Mouse (Mus musculus): ENCODE measurements around the gene Nav1. TPM values are rescaled to one million over a fixed set of nuclear protein-coding genes. Genes with fewer than 3 reads are reported as not detected.

Nav1 gene
- total and polyA plus RNA-seq, 2 experiments from 2014 or later = 46.5 to 99.1 TPM

GRCm38 (mm10) chr1:135448940-135449339 lies 158.2 kb downstream of the Nav1 start:
- peaks cover 50% of the 10 kb centered on the region for H3K36me3 ChIP-seq (ENCODE audit: insufficient read depth, low read length)
- no peak for TF ChIP-seq CTCF (IDR thresholded peaks at IDR 0.05)
- H3K4me3 ChIP-seq (ENCODE audit: low read depth, low read length) = no peak overlapping the region
- no peak for DNase-seq (ENCODE audit: low spot score)
- WGBS = 96% methylated on average over 5 of the region's 5 CpGs
- no peaks in the 10 kb centered on the region for H3K27me3 ChIP-seq (ENCODE audit: insufficient read depth, low read length)
- no peak overlapping the region for H3K4me2 ChIP-seq (ENCODE audit: low read depth, low read length, poor library complexity, severe bottlenecking)
- H3K9ac ChIP-seq (replicated peaks; ENCODE audit: low read length, poor library complexity, severe bottlenecking) = no peak overlapping the region
- ATAC-seq (ENCODE audit: low FRiP score) = no peak
- no peaks in the 10 kb centered on the region for H3K4me1 ChIP-seq (ENCODE audit: insufficient read depth, low read length)
- H3K9me3 ChIP-seq (ENCODE audit: low read length) = no peaks in the 10 kb centered on the region
- no peak overlapping the region for H3K27ac ChIP-seq (ENCODE audit: low read depth, low read length)

DNA sequence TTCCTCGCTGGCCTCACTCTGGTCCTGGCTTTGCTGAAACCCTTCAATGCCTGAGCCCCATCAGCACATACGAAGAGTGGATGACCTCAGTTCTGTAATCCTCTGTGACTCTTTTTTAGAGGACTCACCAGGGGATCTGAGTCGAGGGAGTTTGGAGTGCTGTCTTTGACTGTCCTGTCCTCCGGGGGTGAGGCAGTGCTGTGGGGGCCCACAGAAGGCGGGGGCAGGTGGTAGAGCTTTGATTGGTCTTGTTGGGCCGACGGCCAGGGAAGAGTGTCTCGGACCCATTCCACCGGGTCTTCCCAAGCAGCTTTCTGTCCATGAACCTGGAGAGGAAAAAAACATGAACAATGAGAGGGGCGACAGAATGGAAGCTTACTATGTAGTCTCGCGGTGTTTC lies 163.6 kb downstream of the Nav1 start:
- H3K4me2 ChIP-seq (ENCODE audit: low read depth, low read length, poor library complexity, severe bottlenecking) = no peak overlapping the region
- peaks cover 54% of the 10 kb centered on the region for H3K36me3 ChIP-seq (ENCODE audit: insufficient read depth, low read length)
- DNase-seq (ENCODE audit: low spot score) = no peak
- H3K4me3 ChIP-seq (ENCODE audit: low read depth, low read length) = no peak overlapping the region
- no peaks in the 10 kb centered on the region for H3K4me1 ChIP-seq (ENCODE audit: insufficient read depth, low read length)
- H3K9me3 ChIP-seq (ENCODE audit: low read length) = no peaks in the 10 kb centered on the region
- H3K9ac ChIP-seq (replicated peaks; ENCODE audit: low read length, poor library complexity, severe bottlenecking) = no peak overlapping the region
- ATAC-seq (ENCODE audit: low FRiP score) = no peak
- TF ChIP-seq CTCF (IDR thresholded peaks at IDR 0.05) = no peak
- WGBS = 83% methylated on average over 12 of the region's 12 CpGs
- no peak overlapping the region for H3K27ac ChIP-seq (ENCODE audit: low read depth, low read length)
- no peaks in the 10 kb centered on the region for H3K27me3 ChIP-seq (ENCODE audit: insufficient read depth, low read length)

DNA sequence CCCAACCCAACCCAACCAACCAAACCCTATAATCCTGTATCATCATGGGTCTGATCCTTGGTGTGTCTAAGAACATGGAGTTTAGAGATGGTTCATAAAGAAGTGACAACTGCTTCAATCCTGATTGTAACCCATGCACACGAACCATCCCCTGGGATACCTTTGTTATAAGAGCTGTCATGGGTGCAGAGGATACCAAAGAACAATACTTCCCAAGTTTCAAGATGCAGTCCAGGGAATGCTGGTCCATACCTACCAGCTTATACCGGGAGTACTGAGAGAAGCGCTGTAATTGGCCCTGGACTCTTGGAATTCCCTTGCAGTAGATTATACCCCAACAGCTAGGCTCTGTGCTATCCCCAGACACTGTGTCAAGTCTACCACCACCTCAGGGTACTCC lies 165.2 kb downstream of the Nav1 start:
- no peaks in the 10 kb centered on the region for H3K27me3 ChIP-seq (ENCODE audit: insufficient read depth, low read length)
- no peak overlapping the region for H3K27ac ChIP-seq (ENCODE audit: low read depth, low read length)
- H3K4me3 ChIP-seq (ENCODE audit: low read depth, low read length) = no peak overlapping the region
- WGBS = 98% methylated on average over 3 of the region's 3 CpGs
- no peak for ATAC-seq (ENCODE audit: low FRiP score)
- no peak for TF ChIP-seq CTCF (IDR thresholded peaks at IDR 0.05)
- no peaks in the 10 kb centered on the region for H3K4me1 ChIP-seq (ENCODE audit: insufficient read depth, low read length)
- no peaks in the 10 kb centered on the region for H3K9me3 ChIP-seq (ENCODE audit: low read length)
- DNase-seq (ENCODE audit: low spot score) = no peak
- no peak overlapping the region for H3K4me2 ChIP-seq (ENCODE audit: low read depth, low read length, poor library complexity, severe bottlenecking)
- no peak overlapping the region for H3K9ac ChIP-seq (replicated peaks; ENCODE audit: low read length, poor library complexity, severe bottlenecking)
- H3K36me3 ChIP-seq (ENCODE audit: insufficient read depth, low read length) = peaks cover 66% of the 10 kb centered on the region

GRCm38 (mm10) chr1:135440986-135441385 lies 166.1 kb downstream of the Nav1 start:
- no peaks in the 10 kb centered on the region for H3K27me3 ChIP-seq (ENCODE audit: insufficient read depth, low read length)
- H3K4me1 ChIP-seq (ENCODE audit: insufficient read depth, low read length) = no peaks in the 10 kb centered on the region
- no peak overlapping the region for H3K9ac ChIP-seq (replicated peaks; ENCODE audit: low read length, poor library complexity, severe bottlenecking)
- no peak overlapping the region for H3K4me2 ChIP-seq (ENCODE audit: low read depth, low read length, poor library complexity, severe bottlenecking)
- H3K27ac ChIP-seq (ENCODE audit: low read depth, low read length) = no peak overlapping the region
- no peak for DNase-seq (ENCODE audit: low spot score)
- ATAC-seq (ENCODE audit: low FRiP score) = no peak
- WGBS = 97% methylated on average over 6 of the region's 6 CpGs
- TF ChIP-seq CTCF (IDR thresholded peaks at IDR 0.05) = no peak
- H3K4me3 ChIP-seq (ENCODE audit: low read depth, low read length) = no peak overlapping the region
- H3K36me3 ChIP-seq (ENCODE audit: insufficient read depth, low read length) = peaks cover 66% of the 10 kb centered on the region
- H3K9me3 ChIP-seq (ENCODE audit: low read length) = no peaks in the 10 kb centered on the region

DNA sequence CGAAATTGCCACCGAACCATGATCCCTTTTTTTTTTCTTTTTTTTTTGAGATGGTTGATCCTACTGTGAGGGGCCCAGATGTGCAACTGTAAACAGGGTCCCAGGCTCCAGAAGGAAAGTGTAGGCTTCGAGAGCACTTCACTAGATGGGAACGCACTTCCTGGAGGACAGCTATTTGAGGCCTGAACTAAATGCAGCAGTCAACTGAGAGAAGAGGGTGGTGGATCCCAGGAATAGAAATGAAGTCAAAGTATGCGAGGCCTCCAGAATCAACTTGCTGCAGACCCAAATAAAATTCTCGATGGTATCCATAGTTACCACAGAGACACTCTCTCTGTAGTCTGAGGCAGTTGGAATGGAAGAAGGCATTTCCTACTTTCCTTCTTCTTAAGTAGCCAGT lies 168.3 kb downstream of the Nav1 start:
- H3K4me1 ChIP-seq (ENCODE audit: insufficient read depth, low read length) = no peaks in the 10 kb centered on the region
- no peak overlapping the region for H3K4me3 ChIP-seq (ENCODE audit: low read depth, low read length)
- no peak for TF ChIP-seq CTCF (IDR thresholded peaks at IDR 0.05)
- no peaks in the 10 kb centered on the region for H3K27me3 ChIP-seq (ENCODE audit: insufficient read depth, low read length)
- no peak overlapping the region for H3K27ac ChIP-seq (ENCODE audit: low read depth, low read length)
- H3K9ac ChIP-seq (replicated peaks; ENCODE audit: low read length, poor library complexity, severe bottlenecking) = no peak overlapping the region
- no peak overlapping the region for H3K4me2 ChIP-seq (ENCODE audit: low read depth, low read length, poor library complexity, severe bottlenecking)
- ATAC-seq (ENCODE audit: low FRiP score) = no peak
- DNase-seq (ENCODE audit: low spot score) = no peak
- H3K9me3 ChIP-seq (ENCODE audit: low read length) = no peaks in the 10 kb centered on the region
- peaks cover 63% of the 10 kb centered on the region for H3K36me3 ChIP-seq (ENCODE audit: insufficient read depth, low read length)
- whole genome bisulfite sequencing = 85% methylated on average over 6 of the region's 6 CpGs

- H3K27me3 ChIP-seq (ENCODE audit: insufficient read depth, low read length) = no peaks in the 10 kb centered on the region
Measured at GRCm38 (mm10) chr1:135435823-135436222, 171.3 kb downstream of the Nav1 start.

More at GRCm38 (mm10) chr1:135435823-135436222, 171.3 kb downstream of the Nav1 start:
- Histone ChIP-seq H3K4me2 (ENCODE audit: low read depth, low read length, poor library complexity, severe bottlenecking) (no peak overlapping the region), H3K36me3 (ENCODE audit: insufficient read depth, low read length) (peaks cover 35% of the 10 kb centered on the region), H3K4me1 (ENCODE audit: insufficient read depth, low read length) (no peaks in the 10 kb centered on the region), H3K4me3 (ENCODE audit: low read depth, low read length) (no peak overlapping the region), H3K9me3 (ENCODE audit: low read length) (no peaks in the 10 kb centered on the region), H3K9ac (replicated peaks; ENCODE audit: low read length, poor library complexity, severe bottlenecking) (no peak overlapping the region), H3K27ac (ENCODE audit: low read depth, low read length) (no peak overlapping the region)
- no peak for TF ChIP-seq CTCF (IDR thresholded peaks at IDR 0.05)
- ATAC-seq (ENCODE audit: low FRiP score) (no peak), DNase-seq (ENCODE audit: low spot score) (no peak)
- WGBS = 38% methylated on average over 2 of the region's 2 CpGs

Data from midbrain, postnatal 0 days (tissue).